ENCODE assay signal across 10 mouse cellular contexts in the genomic region with DNA sequence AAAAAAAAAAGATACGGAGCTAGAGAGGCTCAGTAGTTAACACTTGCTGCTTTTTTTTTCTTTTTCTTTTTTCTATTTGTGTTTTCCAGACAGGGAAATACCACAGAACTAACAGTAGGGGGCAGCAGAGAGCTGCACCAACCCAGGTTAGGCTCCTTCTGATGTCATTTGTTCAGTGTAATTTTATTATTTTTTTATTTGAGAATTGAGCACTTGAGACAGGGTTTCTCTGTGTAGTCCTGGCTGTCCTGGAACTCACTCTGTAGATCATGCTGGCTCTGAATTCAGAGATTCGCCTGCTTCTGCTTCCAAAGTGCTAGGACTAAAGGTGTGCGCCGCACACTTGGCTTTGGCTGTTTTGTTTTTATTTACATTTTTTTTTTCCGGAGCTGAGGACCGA. TPM values are rescaled to one million over a fixed set of nuclear protein-coding genes. Genes with fewer than 3 reads are reported as not detected.
DNase-seq lines count a peak whose midpoint lies in the region; ATAC-seq and TF ChIP-seq lines count a peak whose summit lies in the region.
"Had no signal": no experiment of that assay in that cellular context is flagged by ENCODE, and none has a peak within 500 bp of the region (broad histone marks: within the 10 kb centered on the region; RNA-seq: fewer than 3 reads in every experiment).

No protein-coding gene starts in this region.

- H3K27me3 ChIP-seq in forebrain, embryonic 14.5 days (replicated peaks; ENCODE audit: control insufficient read depth, insufficient read depth, low read length): no peaks in the 10 kb centered on the region
- H3K27me3 ChIP-seq in forebrain, embryonic 10.5 days (ENCODE audit: poor library complexity, severe bottlenecking): no peaks in the 10 kb centered on the region
- H3K27me3 ChIP-seq in midbrain, embryonic 11.5 days (ENCODE audit: control insufficient read depth, insufficient read depth, low read length): no peaks in the 10 kb centered on the region
- H3K27me3 ChIP-seq in midbrain, embryonic 10.5 days (ENCODE audit: low read depth, poor library complexity, severe bottlenecking): no peaks in the 10 kb centered on the region
- H3K27me3 ChIP-seq: limb, embryonic 12.5 days had no signal

- no peaks in the 10 kb centered on the region for H3K36me3 ChIP-seq in forebrain, embryonic 14.5 days (ENCODE audit: control insufficient read depth, insufficient read depth, low read length)
- no peaks in the 10 kb centered on the region for H3K36me3 ChIP-seq in forebrain, embryonic 10.5 days (replicated peaks)
- H3K36me3 ChIP-seq in midbrain, embryonic 11.5 days (ENCODE audit: control insufficient read depth, insufficient read depth, low read length): no peaks in the 10 kb centered on the region
- no peaks in the 10 kb centered on the region for H3K36me3 ChIP-seq in midbrain, embryonic 10.5 days
- H3K36me3 ChIP-seq: limb, embryonic 12.5 days had no signal

- peak; percentile 56 for DNase-seq in forebrain, embryonic 14.5 days (ENCODE audit: low spot score)
- no peak for DNase-seq in forebrain, embryonic 10.5 days (ENCODE audit: extremely low spot score, low spot score)
- DNase-seq in midbrain, embryonic 11.5 days (ENCODE audit: low spot score, missing footprints): no peak
- no peak for DNase-seq in midbrain, embryonic 10.5 days (ENCODE audit: low spot score)
- DNase-seq in naive thymus-derived CD4-positive, alpha-beta T cell, adult 2 months (ENCODE audit: low read depth): peak; percentile 70
- DNase-seq in frontal cortex, postnatal 10 days (ENCODE audit: low spot score in 2 of 2): no peak
- DNase-seq in ovary, adult 18-20 months (ENCODE audit: low spot score): no peak

- no peaks in the 10 kb centered on the region for H3K9me3 ChIP-seq in forebrain, embryonic 14.5 days (replicated peaks; ENCODE audit: control insufficient read depth, low read length)
- H3K9me3 ChIP-seq in forebrain, embryonic 10.5 days: no peaks in the 10 kb centered on the region
- no peaks in the 10 kb centered on the region for H3K9me3 ChIP-seq in midbrain, embryonic 11.5 days (ENCODE audit: control insufficient read depth, low read length)
- H3K9me3 ChIP-seq in midbrain, embryonic 10.5 days (replicated peaks): no peaks in the 10 kb centered on the region
- H3K9me3 ChIP-seq: limb, embryonic 12.5 days had no signal

- peaks cover 4% of the 10 kb centered on the region; the same call in 1 of the 2 replicates for H3K4me1 ChIP-seq in forebrain, embryonic 14.5 days (ENCODE audit: control insufficient read depth, insufficient read depth, low read length)
- peaks cover 17% of the 10 kb centered on the region for H3K4me1 ChIP-seq in forebrain, embryonic 10.5 days
- H3K4me1 ChIP-seq in midbrain, embryonic 11.5 days (ENCODE audit: control insufficient read depth, insufficient read depth, low read length): peaks cover 7% of the 10 kb centered on the region; the same call in 1 of the 2 replicates
- peaks cover 12% of the 10 kb centered on the region for H3K4me1 ChIP-seq in midbrain, embryonic 10.5 days
- peaks cover 1% of the 10 kb centered on the region; the same call in 1 of the 2 replicates for H3K4me1 ChIP-seq in bone marrow, adult 2 months (ENCODE audit: control insufficient read depth, insufficient read depth, low read length)

- peak; percentile 51 for TF ChIP-seq CTCF in bone marrow, adult 2 months (IDR thresholded peaks at IDR 0.05; ENCODE audit: control insufficient read depth, insufficient read depth, low read length)

- no peak overlapping the region for H3K4me3 ChIP-seq in forebrain, embryonic 14.5 days (ENCODE audit: low read depth, low read length)
- no peak overlapping the region for H3K4me3 ChIP-seq in forebrain, embryonic 10.5 days
- no peak overlapping the region for H3K4me3 ChIP-seq in midbrain, embryonic 11.5 days (ENCODE audit: low read depth, low read length)
- H3K4me3 ChIP-seq in midbrain, embryonic 10.5 days: no peak overlapping the region
- no peak overlapping the region for H3K4me3 ChIP-seq in bone marrow, adult 2 months (replicated peaks; ENCODE audit: control insufficient read depth, low read depth, low read length)
- H3K4me3 ChIP-seq: limb, embryonic 12.5 days had no signal

- H3K27ac ChIP-seq in forebrain, embryonic 14.5 days (ENCODE audit: low read depth, low read length): no peak overlapping the region
- H3K27ac ChIP-seq in forebrain, embryonic 10.5 days: no peak overlapping the region
- H3K27ac ChIP-seq in midbrain, embryonic 11.5 days (ENCODE audit: low read depth, low read length): no peak overlapping the region
- H3K27ac ChIP-seq in midbrain, embryonic 10.5 days (replicated peaks): no peak overlapping the region
- no peak overlapping the region for H3K27ac ChIP-seq in bone marrow, adult 2 months (ENCODE audit: control insufficient read depth, insufficient read depth, low read depth, low read length, poor library complexity)
- H3K27ac ChIP-seq: limb, embryonic 12.5 days had no signal

- TF ChIP-seq POLR2A in bone marrow, adult 2 months (IDR thresholded peaks at IDR 0.05; ENCODE audit: borderline replicate concordance, control insufficient read depth, low read depth, low read length): no peak

- WGBS in forebrain, embryonic 14.5 days: 65% methylated on average over 6 of the region's 6 CpGs
- WGBS in forebrain, embryonic 10.5 days: 66% methylated on average over 6 of the region's 6 CpGs
- 64% methylated on average over 6 of the region's 6 CpGs for WGBS in midbrain, embryonic 11.5 days
- WGBS in midbrain, embryonic 10.5 days: 70% methylated on average over 6 of the region's 6 CpGs
- WGBS in bone marrow, adult 2 months: 64% methylated on average over 6 of the region's 6 CpGs

- no peak overlapping the region for H3K4me2 ChIP-seq in forebrain, embryonic 14.5 days (ENCODE audit: low read length)
- H3K4me2 ChIP-seq in midbrain, embryonic 11.5 days: no peak overlapping the region
- H3K4me2 ChIP-seq: limb, embryonic 12.5 days had no signal

- no peak overlapping the region for H3K9ac ChIP-seq in forebrain, embryonic 14.5 days (ENCODE audit: low read length)
- no peak overlapping the region for H3K9ac ChIP-seq in midbrain, embryonic 11.5 days (ENCODE audit: low read length)
- H3K9ac ChIP-seq: limb, embryonic 12.5 days had no signal

- ATAC-seq in forebrain, embryonic 14.5 days: peak; percentile 42; the same call in 1 of the 2 replicates
- peak; percentile 4; the same call in 1 of the 2 replicates for ATAC-seq in midbrain, embryonic 11.5 days (ENCODE audit: low FRiP score)

RNA-seq across cellular contexts. Expression of a gene that starts 9.7 kb away (rescaled TPM):
- polyA plus RNA-seq in forebrain, embryonic 14.5 days (2014; fragmentation: Nextera tagmentation; extraction: Ambion mirVana): not detected in 2 replicates
- 0.17 and 0.27 TPM in 2 replicates for polyA plus RNA-seq in forebrain, embryonic 10.5 days (2016; fragmentation: Nextera tagmentation; extraction: Ambion mirVana)
- not detected in 2 replicates for polyA plus RNA-seq in midbrain, embryonic 11.5 days (2014; fragmentation: Nextera tagmentation; extraction: Ambion mirVana)
- polyA plus RNA-seq in midbrain, embryonic 10.5 days (2016; fragmentation: Nextera tagmentation; extraction: Ambion mirVana): not detected in 2 replicates
- polyA plus RNA-seq in bone marrow, adult 2 months (2011; ENCODE audit: insufficient read depth, insufficient read length, low replicate concordance, missing spikeins): not detected in 2 replicates
- polyA plus RNA-seq: heart, embryonic 14.5 days; limb, embryonic 12.5 days had no signal

RNA-seq across cellular contexts. Expression of a gene that starts 9.8 kb away (rescaled TPM):
- not detected in 2 replicates for polyA plus RNA-seq in forebrain, embryonic 14.5 days (2014; fragmentation: Nextera tagmentation; extraction: Ambion mirVana)
- polyA plus RNA-seq in forebrain, embryonic 10.5 days (2016; fragmentation: Nextera tagmentation; extraction: Ambion mirVana): not detected in 2 replicates
- polyA plus RNA-seq in midbrain, embryonic 11.5 days (2014; fragmentation: Nextera tagmentation; extraction: Ambion mirVana): not detected in 2 replicates
- 0.07 and 0.11 TPM in 2 replicates for polyA plus RNA-seq in midbrain, embryonic 10.5 days (2016; fragmentation: Nextera tagmentation; extraction: Ambion mirVana)
- not detected in 2 replicates for polyA plus RNA-seq in bone marrow, adult 2 months (2011; ENCODE audit: insufficient read depth, insufficient read length, low replicate concordance, missing spikeins)
- polyA plus RNA-seq: heart, embryonic 14.5 days; limb, embryonic 12.5 days had no signal

RNA-seq across cellular contexts. Expression of a gene that starts 57.1 kb away (rescaled TPM):
- polyA plus RNA-seq in forebrain, embryonic 14.5 days (2014; fragmentation: Nextera tagmentation; extraction: Ambion mirVana): 122 and 124 TPM in 2 replicates
- polyA plus RNA-seq in forebrain, embryonic 10.5 days (2016; fragmentation: Nextera tagmentation; extraction: Ambion mirVana): 644 and 705 TPM in 2 replicates
- polyA plus RNA-seq in midbrain, embryonic 11.5 days (2014; fragmentation: Nextera tagmentation; extraction: Ambion mirVana): 339 and 375 TPM in 2 replicates
- 447 and 502 TPM in 2 replicates for polyA plus RNA-seq in midbrain, embryonic 10.5 days (2016; fragmentation: Nextera tagmentation; extraction: Ambion mirVana)
- 330 and 503 TPM in 2 replicates for polyA plus RNA-seq in bone marrow, adult 2 months (2011; ENCODE audit: insufficient read depth, insufficient read length, low replicate concordance, missing spikeins)

Comparison
In these comparisons a context has a peak if more than half of its experiments do, and no peak if none do; other contexts are left out.
1. DNase-seq: peak in forebrain, embryonic 14.5 days (single experiment) and naive thymus-derived CD4-positive, alpha-beta T cell, adult 2 months (single experiment); none in forebrain, embryonic 10.5 days (single experiment), midbrain, embryonic 11.5 days (single experiment), midbrain, embryonic 10.5 days (single experiment), frontal cortex, postnatal 10 days (0 of 2) and ovary, adult 18-20 months (single experiment).